Mouse (Mus musculus) limb, embryonic 13.5 days (tissue): ENCODE results near the gene Afap1. TPM values are rescaled to one million over a fixed set of nuclear protein-coding genes. Genes with fewer than 3 reads are reported as not detected.

Experiments used
- ATAC-seq: fragments of 200-750 bp; cut with Nextera tagmentation; 2 replicates; pipeline ENCODE4 v1.8.0; 2017; ENCODE audit warnings: low read depth, moderate number of reproducible peaks, moderate TSS enrichment; ENCODE audit not compliant: low FRiP score
- H3K27ac ChIP-seq: fragments of 300-500 bp; sonication (generic); 2 replicates; pipeline ENCODE4 v1.5.1; 2015; ENCODE audit warnings: inconsistent platforms, mild to moderate bottlenecking, moderate library complexity
- H3K27me3 ChIP-seq: fragments of 300-500 bp; sonication (generic); 2 replicates; pipeline ENCODE4 v1.6.1; 2015; ENCODE audit warnings: mild to moderate bottlenecking, inconsistent platforms
- H3K36me3 ChIP-seq: fragments of 300-500 bp; sonication (generic); 2 replicates; pipeline ENCODE4 v1.6.1; 2015; ENCODE audit warnings: inconsistent platforms, mild to moderate bottlenecking, moderate library complexity
- H3K4me1 ChIP-seq: fragments of 300-500 bp; sonication (generic); 2 replicates; pipeline ENCODE4 v1.6.1; 2015; ENCODE audit warnings: inconsistent platforms
- H3K4me2 ChIP-seq: fragments of 300-500 bp; sonication (generic); replicated peaks from 2 replicates; pipeline ENCODE4 v1.6.1; 2015; ENCODE audit warnings: inconsistent platforms, mild to moderate bottlenecking, moderate library complexity
- H3K4me3 ChIP-seq: fragments of 300-500 bp; sonication (generic); 2 replicates; pipeline ENCODE4 v1.5.1; 2015; ENCODE audit warnings: moderate library complexity, mild to moderate bottlenecking, inconsistent platforms
- H3K9ac ChIP-seq: fragments of 300-500 bp; sonication (generic); 2 replicates; pipeline ENCODE4 v1.6.1; 2015; ENCODE audit warnings: mild to moderate bottlenecking, inconsistent platforms
- H3K9me3 ChIP-seq: fragments of 300-500 bp; sonication (generic); 2 replicates; pipeline ENCODE4 v1.6.1; 2016; ENCODE audit warnings: inconsistent platforms
- WGBS: fragments of 180-500 bp; shearing (Covaris S2); methylation state at CpG from one replicate; pipeline ENCODE4 v1.1.7; 2015; 5-methylcytosine and 5-hydroxymethylcytosine counted together
- polyA plus RNA-seq: library from polyadenylated mRNA; unstranded; fragments of >200 nt; fragmentation: Nextera tagmentation; extraction: Ambion mirVana; gene quantifications from 2 replicates; pipeline ENCODE4 v1.2.1, GENCODE M21; 2015

The Afap1 gene
- polyA plus RNA-seq, 1 experiment from 2014 or later, result 22.1 TPM

GRCm38 (mm10) chr5:35920076-35920475 lies 27.0 kb downstream of the Afap1 start:
- H3K27ac ChIP-seq, result no peak overlapping the region
- H3K9me3 ChIP-seq, result no peaks in the 10 kb centered on the region
- WGBS, result 75% methylated on average over 4 of the region's 4 CpGs
- ATAC-seq, result no peak
- no peak overlapping the region for H3K4me3 ChIP-seq
- no peak overlapping the region for H3K9ac ChIP-seq
- H3K36me3 ChIP-seq, result peaks cover 6% of the 10 kb centered on the region; the same call in 1 of the 2 replicates
- peaks cover 85% of the 10 kb centered on the region for H3K4me1 ChIP-seq
- H3K27me3 ChIP-seq, result no peaks in the 10 kb centered on the region
- no peak overlapping the region for H3K4me2 ChIP-seq

- Histone ChIP-seq H3K9me3 (no peaks in the 10 kb centered on the region), H3K4me2 (no peak overlapping the region), H3K36me3 (peaks cover 6% of the 10 kb centered on the region; the same call in 1 of the 2 replicates), H3K4me1 (peaks cover 85% of the 10 kb centered on the region), H3K27ac (peak overlapping the region; percentile 87), H3K27me3 (no peaks in the 10 kb centered on the region), H3K9ac (0 out of 2 replicates have a peak overlapping the region, but pooled peaks have one; percentile 55), H3K4me3 (no peak overlapping the region)
- ATAC-seq, result no peak
These were observed 27.4 kb downstream of the Afap1 start for GRCm38 (mm10) chr5:35920557-35920956.

- Histone ChIP-seq H3K9me3 (no peaks in the 10 kb centered on the region), H3K27ac (peak overlapping the region; percentile 87), H3K4me3 (no peak overlapping the region), H3K36me3 (peaks cover 6% of the 10 kb centered on the region; the same call in 1 of the 2 replicates), H3K27me3 (no peaks in the 10 kb centered on the region), H3K9ac (peak overlapping the region; percentile 55), H3K4me2 (peak overlapping the region; percentile 41), H3K4me1 (peaks cover 86% of the 10 kb centered on the region)
- ATAC-seq, result no peak
- 77% methylated on average over 6 of the region's 6 CpGs for WGBS
These were observed 28.0 kb downstream of the Afap1 start for GRCm38 (mm10) chr5:35921141-35921540.

- peak; percentile 87 for ATAC-seq
- Histone ChIP-seq H3K36me3 (peaks cover 6% of the 10 kb centered on the region; the same call in 1 of the 2 replicates), H3K27ac (peak overlapping the region; percentile 87), H3K27me3 (no peaks in the 10 kb centered on the region), H3K4me1 (peaks cover 92% of the 10 kb centered on the region), H3K4me2 (peak overlapping the region; percentile 41), H3K9me3 (no peaks in the 10 kb centered on the region), H3K4me3 (no peak overlapping the region), H3K9ac (peak overlapping the region; percentile 55)
- WGBS, result 42% methylated on average over 10 of the region's 10 CpGs
These were observed 28.6 kb downstream of the Afap1 start for GRCm38 (mm10) chr5:35921595-35922254.

- no peak for ATAC-seq
- Histone ChIP-seq H3K9me3 (no peaks in the 10 kb centered on the region), H3K9ac (no peak overlapping the region), H3K4me2 (no peak overlapping the region), H3K27ac (no peak overlapping the region), H3K27me3 (no peaks in the 10 kb centered on the region), H3K4me1 (peaks cover 91% of the 10 kb centered on the region), H3K4me3 (no peak overlapping the region), H3K36me3 (0 out of 2 replicates have a peak, but pooled peaks cover 3% of the 10 kb centered on the region)
- WGBS, result 88% methylated on average over 6 of the region's 6 CpGs
These were observed 30.3 kb downstream of the Afap1 start for GRCm38 (mm10) chr5:35923448-35923847.

GRCm38 (mm10) chr5:35925171-35925634 lies 32.1 kb downstream of the Afap1 start:
- no peak for ATAC-seq
- Histone ChIP-seq H3K27me3 (no peaks in the 10 kb centered on the region), H3K4me2 (0 out of 2 replicates have a peak overlapping the region, but pooled peaks have one; percentile 14), H3K4me3 (no peak overlapping the region), H3K9ac (peak overlapping the region; percentile 54), H3K9me3 (no peaks in the 10 kb centered on the region), H3K36me3 (0 out of 2 replicates have a peak, but pooled peaks cover 3% of the 10 kb centered on the region), H3K4me1 (peaks cover 76% of the 10 kb centered on the region), H3K27ac (peak overlapping the region; percentile 70)
- 16% methylated on average over 12 of the region's 12 CpGs for WGBS

- H3K9me3 ChIP-seq, result no peaks in the 10 kb centered on the region
These were observed 33.4 kb downstream of the Afap1 start for GRCm38 (mm10) chr5:35926511-35926910.

GRCm38 (mm10) chr5:35931296-35931695 lies 38.2 kb downstream of the Afap1 start:
- peaks cover 31% of the 10 kb centered on the region for H3K4me1 ChIP-seq
- H3K9ac ChIP-seq, result no peak overlapping the region
- H3K4me3 ChIP-seq, result no peak overlapping the region
- peaks cover 5% of the 10 kb centered on the region for H3K36me3 ChIP-seq
- H3K27ac ChIP-seq, result no peak overlapping the region
- no peak overlapping the region for H3K4me2 ChIP-seq
- 70% methylated on average over 5 of the region's 5 CpGs for WGBS
- H3K9me3 ChIP-seq, result no peaks in the 10 kb centered on the region
- no peaks in the 10 kb centered on the region for H3K27me3 ChIP-seq
- no peak for ATAC-seq

More at GRCm38 (mm10) chr5:35926511-35926910, 33.4 kb downstream of the Afap1 start:
- H3K4me1 ChIP-seq, result peaks cover 65% of the 10 kb centered on the region
- 0 out of 2 replicates have a peak, but pooled peaks cover 3% of the 10 kb centered on the region for H3K36me3 ChIP-seq
- no peaks in the 10 kb centered on the region for H3K27me3 ChIP-seq
- H3K9ac ChIP-seq, result no peak overlapping the region
- ATAC-seq, result no peak
- no peak overlapping the region for H3K4me2 ChIP-seq
- H3K27ac ChIP-seq, result no peak overlapping the region
- H3K4me3 ChIP-seq, result no peak overlapping the region
- 87% methylated on average over 8 of the region's 8 CpGs for WGBS

GRCm38 (mm10) chr5:35933059-35933458 lies 39.9 kb downstream of the Afap1 start:
- Histone ChIP-seq H3K36me3 (peaks cover 12% of the 10 kb centered on the region), H3K9me3 (no peaks in the 10 kb centered on the region), H3K4me2 (no peak overlapping the region), H3K27me3 (no peaks in the 10 kb centered on the region), H3K27ac (no peak overlapping the region), H3K4me3 (no peak overlapping the region), H3K9ac (no peak overlapping the region), H3K4me1 (peaks cover 19% of the 10 kb centered on the region; the same call in 1 of the 2 replicates)
- no peak for ATAC-seq
- WGBS, result 86% methylated on average over 10 of the region's 10 CpGs

GRCm38 (mm10) chr5:35935939-35936338 lies 42.8 kb downstream of the Afap1 start:
- Histone ChIP-seq H3K27me3 (no peaks in the 10 kb centered on the region), H3K4me3 (no peak overlapping the region), H3K27ac (no peak overlapping the region), H3K4me2 (no peak overlapping the region), H3K9ac (no peak overlapping the region), H3K36me3 (peaks cover 14% of the 10 kb centered on the region), H3K9me3 (no peaks in the 10 kb centered on the region), H3K4me1 (peaks cover 27% of the 10 kb centered on the region; the same call in 1 of the 2 replicates)
- ATAC-seq, result no peak
- WGBS, result 64% methylated on average over 7 of the region's 7 CpGs

GRCm38 (mm10) chr5:35938249-35939223 lies 45.4 kb downstream of the Afap1 start:
- H3K9me3 ChIP-seq, result no peaks in the 10 kb centered on the region
- no peaks in the 10 kb centered on the region for H3K27me3 ChIP-seq
- no peak overlapping the region for H3K9ac ChIP-seq
- no peak for ATAC-seq
- 63% methylated on average over 10 of the region's 10 CpGs for WGBS
- peaks cover 22% of the 10 kb centered on the region; the same call in 1 of the 2 replicates for H3K4me1 ChIP-seq
- H3K4me3 ChIP-seq, result no peak overlapping the region
- H3K36me3 ChIP-seq, result peaks cover 23% of the 10 kb centered on the region
- no peak overlapping the region for H3K4me2 ChIP-seq
- no peak overlapping the region for H3K27ac ChIP-seq

- WGBS, result 85% methylated on average over 6 of the region's 6 CpGs
- H3K4me3 ChIP-seq, result no peak overlapping the region
- no peaks in the 10 kb centered on the region for H3K9me3 ChIP-seq
- H3K4me1 ChIP-seq, result peaks cover 22% of the 10 kb centered on the region; the same call in 1 of the 2 replicates
- no peak overlapping the region for H3K9ac ChIP-seq
- H3K36me3 ChIP-seq, result peaks cover 37% of the 10 kb centered on the region
- H3K4me2 ChIP-seq, result no peak overlapping the region
- H3K27ac ChIP-seq, result no peak overlapping the region
- ATAC-seq, result no peak
- no peaks in the 10 kb centered on the region for H3K27me3 ChIP-seq
These were observed 46.8 kb downstream of the Afap1 start for GRCm38 (mm10) chr5:35939958-35940357.
